Mouse (Mus musculus): ENCODE results near the gene Camk2n1. TPM values are rescaled to one million over a fixed set of nuclear protein-coding genes. Genes with fewer than 3 reads are reported as not detected.

Camk2n1 gene
- total and polyA plus RNA-seq, 2 experiments from 2014 or later = 29.5 to 37.5 TPM

DNA sequence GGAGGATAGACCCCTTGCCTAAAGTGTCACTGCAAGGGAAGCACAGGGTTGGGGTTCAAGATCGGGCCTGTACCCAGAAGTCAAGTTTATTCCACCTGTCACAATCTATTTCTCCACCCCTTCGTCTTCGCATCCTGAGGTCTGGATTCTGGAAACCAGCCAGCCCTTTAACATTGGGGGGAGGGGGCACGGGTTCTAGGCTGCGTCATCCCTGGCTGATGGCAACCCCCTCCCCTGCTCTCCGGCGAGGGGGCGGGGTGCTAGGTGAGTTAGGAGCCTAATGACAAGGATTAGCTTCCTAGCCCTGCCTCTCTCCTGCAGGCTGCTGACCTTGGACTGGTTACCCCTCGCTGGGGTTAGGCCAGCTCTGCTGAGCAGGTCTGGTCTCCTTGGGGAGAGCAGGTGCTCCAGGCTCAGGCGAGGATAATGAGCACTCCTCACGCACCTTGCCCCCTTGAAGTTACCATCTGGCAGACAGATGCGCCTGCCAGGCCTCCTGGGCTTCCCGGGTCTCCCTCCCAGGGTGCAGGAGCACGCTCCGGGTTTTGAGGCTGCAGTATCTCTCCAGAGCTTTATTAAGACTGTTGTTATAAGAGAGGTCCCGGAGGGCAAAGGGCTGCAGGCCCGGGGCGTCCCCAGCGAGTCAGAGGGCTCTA is 889 bp upstream of the Camk2n1 start:
- DNase-seq (ENCODE audit: low spot score) (peak; percentile 51), ATAC-seq (0 out of 2 replicates have a peak, but pooled peaks have one; percentile 0)
- H3K4me3 ChIP-seq (ENCODE audit: low read length) = peak overlapping the region; percentile 78
- peak overlapping the region; percentile 90 for H3K4me2 ChIP-seq (ENCODE audit: low read depth, low read length)
- peaks cover 12% of the 10 kb centered on the region for H3K4me1 ChIP-seq (ENCODE audit: insufficient read depth, low read length)
- H3K9me3 ChIP-seq (ENCODE audit: low read length) = no peaks in the 10 kb centered on the region
- H3K27ac ChIP-seq = peak overlapping the region; percentile 95
- H3K27me3 ChIP-seq (ENCODE audit: insufficient read depth, low read length) = no peaks in the 10 kb centered on the region
- WGBS = 7% methylated on average over 19 of the region's 19 CpGs
- TF ChIP-seq CTCF (IDR thresholded peaks at IDR 0.05; ENCODE audit: low read depth) = no peak
- H3K9ac ChIP-seq (replicated peaks; ENCODE audit: low read length) = peak overlapping the region; percentile 91
- H3K36me3 ChIP-seq (ENCODE audit: insufficient read depth, low read length) = no peaks in the 10 kb centered on the region

DNA sequence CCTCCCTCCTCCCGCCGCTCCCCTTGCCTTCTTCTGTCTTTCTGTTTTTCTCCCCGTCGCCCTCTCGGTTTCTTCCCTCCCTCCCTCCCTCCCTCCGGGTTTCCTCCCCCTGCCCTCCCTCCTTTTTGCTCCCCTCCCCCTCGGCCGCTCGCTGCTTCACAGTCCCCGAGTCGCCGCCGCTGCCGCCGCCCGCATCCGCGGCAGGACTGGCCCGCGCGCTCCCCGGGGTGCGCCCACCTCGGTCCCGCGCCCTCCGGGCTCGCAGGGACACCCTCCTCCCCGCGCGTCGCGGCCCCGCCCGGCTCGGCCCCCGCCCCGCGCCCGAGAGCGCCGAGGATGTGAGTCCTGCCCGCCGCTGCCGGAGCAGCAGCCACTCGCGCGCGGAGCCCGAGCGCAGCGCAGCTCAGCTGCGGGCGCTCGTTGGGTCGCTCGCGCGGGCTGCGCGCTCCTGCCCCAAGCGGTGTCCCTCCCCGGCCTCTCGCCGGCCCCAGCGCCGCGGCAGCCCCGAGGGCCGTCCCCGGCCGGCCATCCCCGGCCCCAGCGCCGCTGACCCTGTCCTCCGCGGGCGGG is 542 bp downstream of the Camk2n1 start:
- no peaks in the 10 kb centered on the region for H3K9me3 ChIP-seq (ENCODE audit: low read length)

DNA sequence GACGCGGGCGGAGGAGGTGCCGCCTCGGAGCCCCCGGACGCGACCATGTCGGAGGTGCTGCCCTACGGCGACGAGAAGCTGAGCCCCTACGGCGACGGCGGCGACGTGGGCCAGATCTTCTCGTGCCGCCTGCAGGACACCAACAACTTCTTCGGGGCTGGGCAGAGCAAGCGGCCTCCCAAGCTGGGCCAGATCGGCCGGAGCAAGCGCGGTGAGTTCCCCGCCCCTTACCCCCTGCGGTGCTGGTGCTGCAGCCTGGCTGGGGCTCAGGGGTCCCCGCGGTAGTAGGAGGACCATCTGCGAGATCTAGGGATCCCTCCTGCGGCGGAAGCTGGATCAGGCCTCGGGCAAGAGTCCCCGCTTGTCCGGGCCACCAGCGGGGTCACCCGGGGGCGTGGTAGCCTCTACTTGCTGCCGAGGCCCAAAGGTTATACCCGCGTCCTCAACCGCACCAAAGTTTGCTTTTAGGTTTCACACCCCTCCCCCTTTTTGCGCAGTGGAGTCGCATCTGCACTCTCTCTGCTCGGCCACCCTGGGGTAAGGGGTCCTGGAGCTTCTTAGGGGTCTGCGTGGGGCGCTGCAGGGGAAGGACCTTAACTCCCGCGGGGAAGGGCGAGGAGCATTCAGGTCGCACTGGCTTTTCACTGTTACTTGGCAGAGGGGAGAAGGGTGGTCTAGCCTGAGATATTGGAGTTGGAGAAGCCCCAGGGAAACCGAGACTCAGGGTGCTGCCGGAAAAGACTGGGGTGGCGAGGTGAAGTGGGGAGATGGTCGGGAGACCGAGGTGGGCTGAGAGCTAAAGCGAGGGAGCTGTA is 1.2 kb downstream of the Camk2n1 start:
- Histone ChIP-seq H3K4me1 (ENCODE audit: insufficient read depth, low read length) (peaks cover 25% of the 10 kb centered on the region), H3K9ac (replicated peaks; ENCODE audit: low read length) (peak overlapping the region; percentile 91), H3K4me3 (ENCODE audit: low read length) (peak overlapping the region; percentile 78), H3K27ac (peak overlapping the region; percentile 95), H3K27me3 (ENCODE audit: insufficient read depth, low read length) (no peaks in the 10 kb centered on the region), H3K36me3 (ENCODE audit: insufficient read depth, low read length) (no peaks in the 10 kb centered on the region), H3K4me2 (ENCODE audit: low read depth, low read length) (peak overlapping the region; percentile 90), H3K9me3 (ENCODE audit: low read length) (no peaks in the 10 kb centered on the region)
- ATAC-seq (peak; percentile 34), DNase-seq (ENCODE audit: low spot score) (peak; percentile 67)
- under 1% methylated on average over 56 of the region's 58 CpGs for WGBS
- TF ChIP-seq CTCF (IDR thresholded peaks at IDR 0.05; ENCODE audit: low read depth) = no peak

More for the DNA sequence above, 542 bp downstream of the Camk2n1 start:
- ATAC-seq = peak; percentile 61
- 2% methylated on average over 70 of the region's 78 CpGs for WGBS
- H3K4me2 ChIP-seq (ENCODE audit: low read depth, low read length) = peak overlapping the region; percentile 90
- peak overlapping the region; percentile 91 for H3K9ac ChIP-seq (replicated peaks; ENCODE audit: low read length)
- H3K27me3 ChIP-seq (ENCODE audit: insufficient read depth, low read length) = no peaks in the 10 kb centered on the region
- no peak for TF ChIP-seq CTCF (IDR thresholded peaks at IDR 0.05; ENCODE audit: low read depth)
- H3K4me1 ChIP-seq (ENCODE audit: insufficient read depth, low read length) = peaks cover 25% of the 10 kb centered on the region
- DNase-seq (ENCODE audit: low spot score) = peak; percentile 81
- H3K27ac ChIP-seq = peak overlapping the region; percentile 95
- H3K4me3 ChIP-seq (ENCODE audit: low read length) = peak overlapping the region; percentile 78
- H3K36me3 ChIP-seq (ENCODE audit: insufficient read depth, low read length) = no peaks in the 10 kb centered on the region

DNA sequence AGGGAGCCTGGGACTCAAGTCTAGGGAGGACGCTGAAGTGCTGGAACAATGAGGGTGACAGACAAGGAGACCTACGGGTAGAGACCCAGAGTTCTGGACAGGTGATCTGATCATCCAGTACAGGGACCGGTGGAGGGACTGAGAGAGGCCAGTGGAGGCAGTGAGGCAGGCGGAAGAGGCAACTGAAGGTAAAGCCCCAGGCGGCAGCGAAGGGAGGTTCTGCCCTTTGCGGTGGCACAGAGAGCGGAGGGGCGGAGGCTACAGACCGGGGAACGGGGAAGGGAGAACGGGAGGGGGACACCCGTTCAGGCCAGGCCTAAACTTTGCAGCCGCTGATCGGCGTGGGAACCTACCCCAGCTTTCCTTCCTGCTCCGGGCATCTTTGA is 1.8 kb downstream of the Camk2n1 start:
- H3K4me2 ChIP-seq (ENCODE audit: low read depth, low read length) = peak overlapping the region; percentile 90
- DNase-seq (ENCODE audit: low spot score) = peak; percentile 18
- H3K9me3 ChIP-seq (ENCODE audit: low read length) = no peaks in the 10 kb centered on the region
- peaks cover 25% of the 10 kb centered on the region for H3K4me1 ChIP-seq (ENCODE audit: insufficient read depth, low read length)
- no peak for ATAC-seq
- H3K27ac ChIP-seq = peak overlapping the region; percentile 95
- TF ChIP-seq CTCF (IDR thresholded peaks at IDR 0.05; ENCODE audit: low read depth) = no peak; the same call in 1 of the 2 replicates
- no peaks in the 10 kb centered on the region for H3K36me3 ChIP-seq (ENCODE audit: insufficient read depth, low read length)
- H3K4me3 ChIP-seq (ENCODE audit: low read length) = peak overlapping the region; percentile 78
- no peaks in the 10 kb centered on the region for H3K27me3 ChIP-seq (ENCODE audit: insufficient read depth, low read length)
- 2% methylated on average over 16 of the region's 17 CpGs for WGBS
- peak overlapping the region; percentile 91 for H3K9ac ChIP-seq (replicated peaks; ENCODE audit: low read length)

DNA sequence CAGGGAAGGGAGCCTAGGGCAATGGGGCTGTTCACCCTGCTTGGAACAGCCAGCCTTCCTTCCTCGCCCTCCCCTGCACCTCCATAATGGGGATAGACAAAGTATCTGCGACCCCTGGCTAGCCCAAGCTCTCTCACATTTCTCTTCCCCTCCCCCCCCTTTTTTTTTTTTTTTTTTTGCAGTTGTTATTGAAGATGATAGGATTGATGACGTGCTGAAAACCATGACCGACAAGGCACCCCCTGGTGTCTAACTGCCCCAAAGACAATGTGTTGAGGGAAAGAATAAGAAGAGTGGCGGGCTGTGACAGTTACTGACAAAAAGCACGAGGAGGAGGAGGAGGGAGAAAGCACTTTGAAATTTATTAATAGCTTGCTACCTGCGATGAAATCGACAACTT is 2.4 kb downstream of the Camk2n1 start:
- Histone ChIP-seq H3K4me2 (ENCODE audit: low read depth, low read length) (peak overlapping the region; percentile 90), H3K4me1 (ENCODE audit: insufficient read depth, low read length) (peaks cover 25% of the 10 kb centered on the region), H3K9ac (replicated peaks; ENCODE audit: low read length) (peak overlapping the region; percentile 91), H3K27ac (peak overlapping the region; percentile 95), H3K36me3 (ENCODE audit: insufficient read depth, low read length) (no peaks in the 10 kb centered on the region), H3K9me3 (ENCODE audit: low read length) (no peaks in the 10 kb centered on the region), H3K27me3 (ENCODE audit: insufficient read depth, low read length) (no peaks in the 10 kb centered on the region), H3K4me3 (ENCODE audit: low read length) (peak overlapping the region; percentile 78)
- peak; percentile 32 for DNase-seq (ENCODE audit: low spot score)
- ATAC-seq = no peak
- no peak for TF ChIP-seq CTCF (IDR thresholded peaks at IDR 0.05; ENCODE audit: low read depth)
- 6% methylated on average over 8 of the region's 8 CpGs for WGBS

DNA sequence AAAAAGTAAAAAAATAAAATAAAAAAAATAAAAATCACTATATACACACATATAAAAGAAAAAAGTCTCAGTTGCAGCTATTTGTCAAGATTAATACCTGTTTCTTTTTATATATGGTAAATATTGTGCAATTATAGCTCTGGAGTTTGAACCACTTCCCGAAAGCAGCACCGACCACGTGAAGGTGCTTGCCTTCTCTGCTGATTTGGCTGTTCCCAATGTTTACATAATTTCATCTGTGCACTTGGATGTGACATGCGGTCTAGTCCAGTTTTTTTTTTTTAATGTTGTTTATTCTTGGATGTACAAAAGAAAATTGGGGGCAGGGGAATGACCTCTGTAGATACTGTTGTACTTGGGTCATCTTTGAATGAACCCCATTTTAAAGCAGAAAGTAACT is 3.0 kb downstream of the Camk2n1 start:
- Histone ChIP-seq H3K4me2 (ENCODE audit: low read depth, low read length) (peak overlapping the region; percentile 90), H3K36me3 (ENCODE audit: insufficient read depth, low read length) (no peaks in the 10 kb centered on the region), H3K4me3 (ENCODE audit: low read length) (peak overlapping the region; percentile 78), H3K9ac (replicated peaks; ENCODE audit: low read length) (peak overlapping the region; percentile 33; the same call in 1 of the 2 replicates), H3K27ac (no peak overlapping the region), H3K4me1 (ENCODE audit: insufficient read depth, low read length) (peaks cover 25% of the 10 kb centered on the region), H3K9me3 (ENCODE audit: low read length) (no peaks in the 10 kb centered on the region), H3K27me3 (ENCODE audit: insufficient read depth, low read length) (no peaks in the 10 kb centered on the region)
- 39% methylated on average over 4 of the region's 4 CpGs for WGBS
- ATAC-seq (no peak), DNase-seq (ENCODE audit: low spot score) (no peak)
- TF ChIP-seq CTCF (IDR thresholded peaks at IDR 0.05; ENCODE audit: low read depth) = no peak

Measured in hindbrain, postnatal 0 days (tissue).